Mouse (Mus musculus) CH12.LX (cell line): Measurements from ENCODE around the gene Bcas2. TPM values are rescaled to one million over a fixed set of nuclear protein-coding genes. Genes with fewer than 3 reads are reported as not detected.

Source experiments
- DNase-seq: peaks from one replicate; pipeline ENCODE4 v3.0.0-alpha.2; 2013; ENCODE audit errors: extremely low read depth
- H3K27ac ChIP-seq: 2 replicates; pipeline ENCODE4 v1.5.1; 2012; ENCODE audit warnings: low read depth, mild to moderate bottlenecking, control low read depth, moderate library complexity; ENCODE audit not compliant: insufficient read depth
- H3K27me3 ChIP-seq: replicated peaks from 2 replicates; pipeline ENCODE3; 2012; ENCODE audit warnings: inconsistent platforms
- H3K36me3 ChIP-seq, 2 experiments: replicated peaks in 1 of 2; 2 replicates each; pipeline versions ENCODE3 to v1.6.1; 2012; ENCODE audit warnings: inconsistent platforms in 1 of 2, low read length in 1 of 2, mild to moderate bottlenecking in 1 of 2, mixed read lengths in 1 of 2, moderate library complexity in 1 of 2; ENCODE audit not compliant: control insufficient read depth in 1 of 2, insufficient read depth in 1 of 2
- H3K4me1 ChIP-seq, 2 experiments: 2 replicates each; pipeline ENCODE4 v1.6.1; 2012; ENCODE audit warnings: inconsistent platforms in 1 of 2, moderate library complexity in 1 of 2; ENCODE audit not compliant: insufficient read depth in 2 of 2, control insufficient read depth in 1 of 2
- H3K4me2 ChIP-seq: 2 replicates; pipeline ENCODE4 v1.6.1; 2012; ENCODE audit warnings: low read depth, mild to moderate bottlenecking, control low read depth; ENCODE audit not compliant: poor library complexity, insufficient read depth, severe bottlenecking
- H3K4me3 ChIP-seq, 3 experiments: fragments of 150-350 bp in 1 of 3; sonication (generic) in 1 of 3; replicated peaks in 1 of 3; 2 replicates each; pipeline versions ENCODE3 to v1.5.1; 2011 to 2012; ENCODE audit warnings: low read depth in 2 of 3, low read length in 2 of 3, mild to moderate bottlenecking in 2 of 3, moderate library complexity in 2 of 3, control low read depth in 1 of 3, improper control_type of control experiment in 1 of 3, inconsistent platforms in 1 of 3, mixed read lengths in 1 of 3; ENCODE audit not compliant: poor library complexity in 1 of 3
- H3K79me2 ChIP-seq: replicated peaks from 2 replicates; pipeline ENCODE4 v1.6.1; 2012; ENCODE audit warnings: mild to moderate bottlenecking, moderate library complexity; ENCODE audit not compliant: control insufficient read depth, poor library complexity, insufficient read depth, severe bottlenecking; ENCODE audit errors: extremely low read depth
- H3K9ac ChIP-seq: 2 replicates; pipeline ENCODE4 v1.6.1; 2012; ENCODE audit warnings: low read depth, mild to moderate bottlenecking, control low read depth, moderate library complexity; ENCODE audit not compliant: insufficient read depth
- H3K9me3 ChIP-seq: replicated peaks from 2 replicates; pipeline ENCODE3; 2012; ENCODE audit warnings: low read length, inconsistent platforms, mixed read lengths
- BHLHE40 ChIP-seq: IDR thresholded peaks from 2 replicates; pipeline ENCODE4 v1.6.1; 2011; ENCODE audit warnings: mild to moderate bottlenecking, low read depth, low read length, improper control_type of control experiment
- CTCF ChIP-seq, 2 experiments: IDR thresholded peaks in 1 of 2; conservative IDR thresholded peaks in 1 of 2; 2 replicates each; pipeline ENCODE4 v1.5.1; 2011 to 2012; ENCODE audit warnings: low read depth in 2 of 2, low read length in 2 of 2, improper control_type of control experiment in 1 of 2, inconsistent platforms in 1 of 2, mild to moderate bottlenecking in 1 of 2, moderate library complexity in 1 of 2
- ELF1 ChIP-seq: IDR thresholded peaks from 2 replicates; pipeline ENCODE4 v1.6.1; 2014; ENCODE audit warnings: low read depth, mild to moderate bottlenecking, inconsistent platforms, low read length, improper control_type of control experiment
- HCFC1 ChIP-seq: IDR thresholded peaks from 2 replicates; pipeline ENCODE4 v1.6.1; 2012; ENCODE audit warnings: low read depth, mild to moderate bottlenecking, inconsistent platforms, low read length, improper control_type of control experiment
- IRF4 ChIP-seq: IDR thresholded peaks from 2 replicates; pipeline ENCODE4 v1.6.1; 2014; ENCODE audit warnings: low read depth, mild to moderate bottlenecking, inconsistent platforms, low read length, improper control_type of control experiment
- KAT2A ChIP-seq: IDR thresholded peaks from 2 replicates; pipeline ENCODE4 v1.6.1; 2012; ENCODE audit warnings: low read length, improper control_type of control experiment, inconsistent platforms; ENCODE audit not compliant: insufficient replicate concordance
- MEF2A ChIP-seq: IDR thresholded peaks from 2 replicates; pipeline ENCODE4 v1.6.1; 2014; ENCODE audit warnings: low read depth, mild to moderate bottlenecking, inconsistent platforms, low read length, improper control_type of control experiment, borderline replicate concordance
- MXI1 ChIP-seq: IDR thresholded peaks from 2 replicates; pipeline ENCODE4 v1.6.1; 2011; ENCODE audit warnings: mild to moderate bottlenecking, low read depth, low read length, improper control_type of control experiment
- NELFE ChIP-seq: IDR thresholded peaks from 2 replicates; pipeline ENCODE4 v1.6.1; 2011; ENCODE audit warnings: low read depth, low read length, improper control_type of control experiment
- PAX5 ChIP-seq: IDR thresholded peaks from 2 replicates; pipeline ENCODE4 v1.6.1; 2012; ENCODE audit warnings: low read length, inconsistent platforms, mixed read lengths
- RAD21 ChIP-seq: IDR thresholded peaks from 2 replicates; pipeline ENCODE4 v1.6.1; 2011; ENCODE audit warnings: low read depth, mild to moderate bottlenecking, low read length, improper control_type of control experiment, moderate library complexity
- RCOR1 ChIP-seq: conservative IDR thresholded peaks from 2 replicates; pipeline ENCODE4 v1.6.1; 2012; ENCODE audit warnings: low read depth, mild to moderate bottlenecking, inconsistent platforms, low read length, improper control_type of control experiment
- SIN3A ChIP-seq: IDR thresholded peaks from 2 replicates; pipeline ENCODE4 v1.6.1; 2012; ENCODE audit warnings: low read length, improper control_type of control experiment, inconsistent platforms
- TBP ChIP-seq: conservative IDR thresholded peaks from 2 replicates; pipeline ENCODE4 v1.6.1; 2011; ENCODE audit warnings: low read depth, low read length, improper control_type of control experiment
- TCF12 ChIP-seq: IDR thresholded peaks from 2 replicates; pipeline ENCODE4 v1.6.1; 2014; ENCODE audit warnings: low read depth, mild to moderate bottlenecking, inconsistent platforms, low read length, improper control_type of control experiment
- USF1 ChIP-seq: IDR thresholded peaks from 2 replicates; pipeline ENCODE4 v1.6.1; 2014; ENCODE audit warnings: low read depth, mild to moderate bottlenecking, inconsistent platforms, low read length, improper control_type of control experiment
- USF2 ChIP-seq: conservative IDR thresholded peaks from 2 replicates; pipeline ENCODE4 v1.6.1; 2011; ENCODE audit warnings: low read depth, low read length, improper control_type of control experiment
- dilution Hi-C: fragments of 300-500 bp; cut with MboI; formaldehyde crosslinking; loops from 2 replicates; pipeline ENCODE4 v1.14.3; 2020; ENCODE audit warnings: low sequenced_read_pairs; ENCODE audit not compliant: extremely low pct_unique_long_range_greater_than_20kb, extremely low pct_ligation_motif_present
- in situ Hi-C: fragments of 300-500 bp; cut with MboI; formaldehyde crosslinking; loops from 3 replicates; pipeline ENCODE4 v1.14.3; 2019; ENCODE audit warnings: low sequenced_read_pairs, low pct_ligation_motif_present, low pct_unique_long_range_greater_than_20kb, mixed read lengths
- polyA plus RNA-seq: library from polyadenylated mRNA; unstranded; fragments of >175 nt; gene quantifications from 2 replicates; pipeline ENCODE4 v1.2.1, GENCODE M21; 2012; ENCODE audit warnings: low read depth; ENCODE audit not compliant: insufficient read length
- total RNA-seq, 2 experiments: library from RNA; depleted of rRNA; stranded (reverse); fragments of 300-350 nt in 1 of 2; fragments of >200 nt in 1 of 2; gene quantifications; 2 replicates each; pipeline ENCODE4 v1.2.3; 2012 to 2014

Gene Bcas2
- total and polyA plus RNA-seq, 3 experiments: 65.3 to 126 (median 111) TPM

- H3K79me2 ChIP-seq: no peaks in the 10 kb centered on the region
- no peaks in the 10 kb centered on the region for H3K27me3 ChIP-seq
- no peak overlapping the region for H3K4me3 ChIP-seq
- DNase-seq: no peak
- no peak overlapping the region for H3K9ac ChIP-seq
- no peak overlapping the region for H3K27ac ChIP-seq
- dilution Hi-C loops (no loop called here), in situ Hi-C loops (loop anchor here (25.0 kb wide), 1 partner anchor 159 kb away; no protein-coding TSS in a partner anchor)
- TF ChIP-seq TBP (no peak), USF2 (no peak), HCFC1 (no peak), CTCF (conservative IDR thresholded peaks at IDR 0.05 in 1 of 2, IDR thresholded peaks at IDR 0.05 in 1 of 2; ENCODE audit: low read depth in 2 of 2, low read length in 2 of 2) (0 out of 4 replicates have a peak, but pooled peaks of 1 of the 2 experiments have one; percentile 4)
- no peaks in the 10 kb centered on the region for H3K9me3 ChIP-seq
- H3K4me1 ChIP-seq: peaks cover 3 to 20% of the 10 kb centered on the region in 2 experiments
- no peaks in the 10 kb centered on the region for H3K36me3 ChIP-seq
- H3K4me2 ChIP-seq: no peak overlapping the region
Measured at GRCm38 (mm10) chr3:103203554-103203953, 32.1 kb downstream of the Bcas2 start.

DNA sequence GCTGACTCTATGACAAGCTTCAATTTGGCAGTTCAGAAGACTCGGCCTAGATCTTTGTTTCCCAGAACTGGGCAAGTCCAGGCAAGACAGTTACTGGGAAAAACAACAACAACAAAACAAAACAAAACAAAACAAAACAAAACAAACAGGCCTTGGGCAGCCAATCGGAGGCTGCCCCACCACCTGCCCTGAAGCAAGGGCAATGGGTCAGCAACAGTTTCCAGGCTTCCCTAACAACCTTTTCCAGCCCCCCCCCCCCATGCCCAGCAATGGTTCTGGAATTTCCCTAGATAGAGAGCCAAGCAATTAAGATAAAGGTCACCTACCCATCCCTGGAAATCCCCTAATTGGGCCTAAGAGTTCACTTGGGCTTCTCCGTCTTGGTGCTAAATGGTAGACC lies 33.0 kb downstream of the Bcas2 start:
- TF ChIP-seq ELF1 (no peak), RAD21 (no peak), TCF12 (no peak), RCOR1 (no peak), CTCF (conservative IDR thresholded peaks at IDR 0.05 in 1 of 2, IDR thresholded peaks at IDR 0.05 in 1 of 2; ENCODE audit: low read depth in 2 of 2, low read length in 2 of 2) (no peak), KAT2A (no peak), BHLHE40 (no peak), USF1 (no peak), NELFE (no peak), IRF4 (no peak), USF2 (no peak), SIN3A (no peak), MEF2A (no peak), MXI1 (no peak), PAX5 (no peak)
- no peak overlapping the region for H3K27ac ChIP-seq
- dilution Hi-C loops (no loop called here), in situ Hi-C loops (loop anchor here (25.0 kb wide), 1 partner anchor 158 kb away; no protein-coding TSS in a partner anchor)
- no peaks in the 10 kb centered on the region for H3K79me2 ChIP-seq
- peaks cover 3 to 20% of the 10 kb centered on the region in 2 experiments for H3K4me1 ChIP-seq
- H3K9ac ChIP-seq: no peak overlapping the region
- H3K4me3 ChIP-seq: no peak overlapping the region
- H3K9me3 ChIP-seq: no peaks in the 10 kb centered on the region
- no peak for DNase-seq
- no peak overlapping the region for H3K4me2 ChIP-seq
- no peaks in the 10 kb centered on the region for H3K27me3 ChIP-seq
- H3K36me3 ChIP-seq: no peaks in the 10 kb centered on the region
